In genomic region chr10:25929401-25930150, GRCm38 (mm10) we compare ENCODE assay signal across 9 mouse cellular contexts.
A peak's percentile ranks its signal among the peaks of the same experiment; 100 is the strongest.
DNase-seq lines count a peak whose midpoint lies in the region; ATAC-seq and TF ChIP-seq lines count a peak whose summit lies in the region.
"Had no signal": no experiment of that assay in that cellular context is flagged by ENCODE, and none has a peak within 500 bp of the region (broad histone marks: within the 10 kb centered on the region; RNA-seq: fewer than 3 reads in every experiment).

No protein-coding gene starts in this region.

- H3K4me2 ChIP-seq in forebrain, embryonic 12.5 days = peak overlapping the region; percentile 26
- H3K4me2 ChIP-seq in limb, embryonic 14.5 days (replicated peaks; ENCODE audit: low read depth, low read length, severe bottlenecking) = peak overlapping the region; percentile 20; the same call in 1 of the 2 replicates

- no peaks in the 10 kb centered on the region for H3K36me3 ChIP-seq in forebrain, embryonic 12.5 days (replicated peaks)
- no peaks in the 10 kb centered on the region for H3K36me3 ChIP-seq in limb, embryonic 14.5 days (ENCODE audit: control insufficient read depth, insufficient read depth, low read length)

- H3K27me3 ChIP-seq in forebrain, embryonic 12.5 days = no peaks in the 10 kb centered on the region
- H3K27me3 ChIP-seq in limb, embryonic 14.5 days (ENCODE audit: control insufficient read depth, insufficient read depth, low read length) = no peaks in the 10 kb centered on the region

- no peak for TF ChIP-seq POLR2A in limb, embryonic 14.5 days (IDR thresholded peaks at IDR 0.05; ENCODE audit: borderline replicate concordance, extremely low read depth, insufficient read depth, insufficient read length)

- DNase-seq in embryo, embryonic 10.5 days (ENCODE audit: low spot score) = peak; percentile 13
- DNase-seq in embryo, embryonic 9.5 days (ENCODE audit: extremely low spot score) = no peak
- peak; percentile 31 for DNase-seq in kidney, postnatal 10 days
- peak; percentile 84 for DNase-seq in limb, embryonic 14.5 days (ENCODE audit: low spot score)
- no peak for DNase-seq in urinary bladder, postnatal 36 days (ENCODE audit: low spot score in 2 of 2)
- no peak for DNase-seq in thymus, postnatal 10 days (ENCODE audit: low spot score in 2 of 2)

- no peaks in the 10 kb centered on the region for H3K9me3 ChIP-seq in forebrain, embryonic 12.5 days
- H3K9me3 ChIP-seq in limb, embryonic 14.5 days (ENCODE audit: control insufficient read depth, low read length) = no peaks in the 10 kb centered on the region

- peak overlapping the region; percentile 67 for H3K27ac ChIP-seq in forebrain, embryonic 12.5 days
- peak overlapping the region; percentile 67 for H3K27ac ChIP-seq in limb, embryonic 14.5 days (replicated peaks; ENCODE audit: low read depth, low read length)
- H3K27ac ChIP-seq: liver, embryonic 14.5 days had no signal

- peaks cover 25% of the 10 kb centered on the region for H3K4me1 ChIP-seq in forebrain, embryonic 12.5 days
- H3K4me1 ChIP-seq in limb, embryonic 14.5 days (ENCODE audit: control insufficient read depth, insufficient read depth, low read length) = peaks cover 20% of the 10 kb centered on the region

- 16% methylated on average over 12 of the region's 12 CpGs for WGBS in forebrain, embryonic 12.5 days
- 17% methylated on average over 12 of the region's 12 CpGs for WGBS in limb, embryonic 14.5 days

- H3K9ac ChIP-seq in forebrain, embryonic 12.5 days = no peak overlapping the region
- H3K9ac ChIP-seq in limb, embryonic 14.5 days (ENCODE audit: low read depth, low read length, severe bottlenecking) = no peak overlapping the region
- H3K9ac ChIP-seq: liver, embryonic 14.5 days had no signal

- H3K4me3 ChIP-seq in forebrain, embryonic 12.5 days (replicated peaks) = no peak overlapping the region
- H3K4me3 ChIP-seq in limb, embryonic 14.5 days (replicated peaks; ENCODE audit: low read length) = no peak overlapping the region

- ATAC-seq in forebrain, embryonic 12.5 days (ENCODE audit: low FRiP score) = peak; percentile 85
- peak; percentile 84 for ATAC-seq in limb, embryonic 14.5 days (ENCODE audit: low FRiP score, low read depth)
- no peak for ATAC-seq in megakaryocyte, adult 5-6 weeks (ENCODE audit: poor library complexity, severe bottlenecking)

Comparison
In these comparisons a context has a peak if more than half of its experiments do, and no peak if none do; other contexts are left out.
1. DNase-seq: peak in embryo, embryonic 10.5 days (single experiment), kidney, postnatal 10 days (single experiment) and limb, embryonic 14.5 days (single experiment); none in embryo, embryonic 9.5 days (single experiment), urinary bladder, postnatal 36 days (0 of 2) and thymus, postnatal 10 days (0 of 2).